ENCODE assay signal across 11 mouse cellular contexts in the genomic region with DNA sequence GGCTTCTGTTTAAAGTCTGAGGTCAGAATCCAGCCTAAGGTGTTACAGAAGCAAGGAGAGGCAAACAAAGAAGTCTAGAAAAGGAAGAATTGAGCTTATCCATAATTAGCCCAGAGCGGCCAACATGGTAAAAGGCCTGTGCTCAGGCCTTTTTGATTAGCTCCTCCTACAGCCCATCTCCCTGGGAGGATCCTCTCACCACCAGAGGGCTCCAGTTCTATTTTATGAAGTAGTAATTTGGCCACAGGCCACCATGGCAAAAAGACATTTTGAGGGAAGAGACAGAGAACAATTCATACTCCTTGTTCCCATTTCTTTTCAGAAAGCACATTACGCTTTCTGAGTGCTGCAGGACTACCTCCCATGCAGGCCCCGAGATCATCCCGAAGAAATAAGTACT. TPM values are rescaled to one million over a fixed set of nuclear protein-coding genes. Genes with fewer than 3 reads are reported as not detected.
DNase-seq lines count a peak whose midpoint lies in the region; ATAC-seq and TF ChIP-seq lines count a peak whose summit lies in the region.
"Had no signal": no experiment of that assay in that cellular context is flagged by ENCODE, and none has a peak within 500 bp of the region (broad histone marks: within the 10 kb centered on the region; RNA-seq: fewer than 3 reads in every experiment).

No protein-coding gene starts in this region.

- no peaks in the 10 kb centered on the region for H3K9me3 ChIP-seq in heart, embryonic 12.5 days (replicated peaks)
- no peaks in the 10 kb centered on the region for H3K9me3 ChIP-seq in lung, embryonic 14.5 days (ENCODE audit: low read depth, low read length)
- H3K9me3 ChIP-seq: G1E; limb, embryonic 13.5 days had no signal

- intact Hi-C loops in gastrocnemius, adult 2 months (cut with DNase I): loop anchor here (5.0 kb wide), 1 partner anchor 330 kb away; no protein-coding TSS in a partner anchor

- H3K27me3 ChIP-seq in heart, embryonic 12.5 days (replicated peaks): no peaks in the 10 kb centered on the region
- H3K27me3 ChIP-seq in Patski: no peaks in the 10 kb centered on the region
- no peaks in the 10 kb centered on the region for H3K27me3 ChIP-seq in lung, embryonic 14.5 days (ENCODE audit: insufficient read depth, low read length)
- H3K27me3 ChIP-seq: limb, embryonic 13.5 days had no signal

- in situ Hi-C loops in Patski (cut with MboI; ENCODE audit: low pct_unique_long_range_greater_than_20kb): loop anchor here (5.0 kb wide), 2 partner anchors 60 to 330 kb away; no protein-coding TSS in a partner anchor

- H3K9ac ChIP-seq in heart, embryonic 12.5 days: no peak overlapping the region
- H3K9ac ChIP-seq in lung, embryonic 14.5 days: no peak overlapping the region
- H3K9ac ChIP-seq: limb, embryonic 13.5 days had no signal

- 70% methylated on average over 4 of the region's 4 CpGs for WGBS in heart, embryonic 12.5 days
- 79% methylated on average over 4 of the region's 4 CpGs for WGBS in lung, embryonic 14.5 days

- CTCF ChIA-PET in Patski (lab: Charles Lee): interaction anchor here (1.0 to 2.8 kb wide), 8 partner anchors 13 to 331 kb away, joined by 3 to 14 read pairs (median 4); no protein-coding TSS in a partner anchor

- POLR2A ChIA-PET in Patski (lab: Charles Lee): no interaction called here

- no peak overlapping the region for H3K4me3 ChIP-seq in heart, embryonic 12.5 days
- no peak overlapping the region for H3K4me3 ChIP-seq in gastrocnemius, adult 2 months
- no peak overlapping the region for H3K4me3 ChIP-seq in lung, embryonic 14.5 days (ENCODE audit: low read depth, low read length)
- H3K4me3 ChIP-seq: limb, embryonic 13.5 days had no signal

- no peaks in the 10 kb centered on the region for H3K4me1 ChIP-seq in heart, embryonic 12.5 days (replicated peaks)
- H3K4me1 ChIP-seq in lung, embryonic 14.5 days (ENCODE audit: insufficient read depth): no peaks in the 10 kb centered on the region
- H3K4me1 ChIP-seq: limb, embryonic 13.5 days had no signal

- H3K36me3 ChIP-seq in heart, embryonic 12.5 days: 0 out of 2 replicates have a peak, but pooled peaks cover 5% of the 10 kb centered on the region
- peaks cover 3% of the 10 kb centered on the region; the same call in 1 of the 2 replicates for H3K36me3 ChIP-seq in lung, embryonic 14.5 days (ENCODE audit: insufficient read depth)

- peak; percentile 72 to 85 for DNase-seq in heart, adult 18-20 months
- no peak for DNase-seq in Patski (ENCODE audit: low read depth, low spot score)
- DNase-seq in cerebellum, postnatal 10 days: peak; percentile 89 to 91
- DNase-seq in gastrocnemius, adult 2 months: peak; percentile 75
- DNase-seq in kidney, postnatal 14 days: peak; percentile 70
- peak; percentile 88 for DNase-seq in lung, embryonic 14.5 days
- peak; percentile 56 to 69 for DNase-seq in right cerebral cortex, adult 2 months (ENCODE audit: low spot score in 2 of 2)

- ATAC-seq in heart, embryonic 12.5 days (ENCODE audit: insufficient number of reproducible peaks, low FRiP score): no peak
- ATAC-seq in Patski: no peak
- ATAC-seq in lung, embryonic 14.5 days (ENCODE audit: insufficient read depth): no peak

- no peak overlapping the region for H3K27ac ChIP-seq in heart, embryonic 12.5 days (ENCODE audit: poor library complexity, severe bottlenecking)
- H3K27ac ChIP-seq in gastrocnemius, adult 2 months: no peak overlapping the region
- no peak overlapping the region for H3K27ac ChIP-seq in lung, embryonic 14.5 days (ENCODE audit: low read depth)
- H3K27ac ChIP-seq: limb, embryonic 13.5 days had no signal

- peak; percentile 74 for TF ChIP-seq CTCF in Patski (IDR thresholded peaks at IDR 0.05)
- TF ChIP-seq CTCF in gastrocnemius, adult 2 months (IDR thresholded peaks at IDR 0.05): peak; percentile 72
- TF ChIP-seq CTCF in lung, embryonic 14.5 days (IDR thresholded peaks at IDR 0.05; ENCODE audit: low read depth): peak; percentile 63

- H3K4me2 ChIP-seq in heart, embryonic 12.5 days: no peak overlapping the region
- no peak overlapping the region for H3K4me2 ChIP-seq in lung, embryonic 14.5 days
- H3K4me2 ChIP-seq: limb, embryonic 13.5 days had no signal

RNA-seq across cellular contexts. Expression of gene Mthfd2l, which starts 46.3 kb away (rescaled TPM):
- 10 to 100 TPM in 1 of 2 experiments, 1 to 10 TPM in 1; 8.3 to 11.1 TPM for total RNA-seq in heart, adult 18-20 months (2021)
- polyA plus RNA-seq in heart, embryonic 12.5 days (2016; fragmentation: Nextera tagmentation; extraction: Ambion mirVana): 35.1 and 38.0 TPM in 2 replicates
- 30.6 TPM for polyA plus RNA-seq in Patski (2021)
- 1 to 10 TPM; 6.5 to 6.7 TPM for total RNA-seq in gastrocnemius, adult 2 months (2021)
- 49.9 and 51.2 TPM in 2 replicates for polyA plus RNA-seq in lung, embryonic 14.5 days (2014; fragmentation: Nextera tagmentation; extraction: Ambion mirVana)

RNA-seq across cellular contexts. Expression of gene Epgn, which starts 50.0 kb away (rescaled TPM):
- under 1 TPM; 0.26 to 0.62 TPM for total RNA-seq in heart, adult 18-20 months (2021)
- 0.21 TPM in 1 of 2 replicates, not detected in the other for polyA plus RNA-seq in heart, embryonic 12.5 days (2016; fragmentation: Nextera tagmentation; extraction: Ambion mirVana)
- polyA plus RNA-seq in Patski (2021): 0.09 TPM
- total RNA-seq in gastrocnemius, adult 2 months (2021): under 1 TPM; 0.28 to 0.42 TPM
- polyA plus RNA-seq in lung, embryonic 14.5 days (2014; fragmentation: Nextera tagmentation; extraction: Ambion mirVana): 0.18 TPM in 1 of 2 replicates, not detected in the other
- polyA plus RNA-seq: G1E; stomach, embryonic 16.5 days had no signal
